Mouse (Mus musculus): Measurements from ENCODE around the gene Ephb3. TPM values are rescaled to one million over a fixed set of nuclear protein-coding genes. Genes with fewer than 3 reads are reported as not detected.
"Not testable (repeated sequence)": the region's sequence is repeated elsewhere in the genome, so short reads cannot be mapped to it uniquely, and the experiment has no call there.

The Ephb3 gene
- total RNA-seq (2022), result 1 to 10 TPM; 1.3 to 2.3 (median 1.7) TPM

DNA sequence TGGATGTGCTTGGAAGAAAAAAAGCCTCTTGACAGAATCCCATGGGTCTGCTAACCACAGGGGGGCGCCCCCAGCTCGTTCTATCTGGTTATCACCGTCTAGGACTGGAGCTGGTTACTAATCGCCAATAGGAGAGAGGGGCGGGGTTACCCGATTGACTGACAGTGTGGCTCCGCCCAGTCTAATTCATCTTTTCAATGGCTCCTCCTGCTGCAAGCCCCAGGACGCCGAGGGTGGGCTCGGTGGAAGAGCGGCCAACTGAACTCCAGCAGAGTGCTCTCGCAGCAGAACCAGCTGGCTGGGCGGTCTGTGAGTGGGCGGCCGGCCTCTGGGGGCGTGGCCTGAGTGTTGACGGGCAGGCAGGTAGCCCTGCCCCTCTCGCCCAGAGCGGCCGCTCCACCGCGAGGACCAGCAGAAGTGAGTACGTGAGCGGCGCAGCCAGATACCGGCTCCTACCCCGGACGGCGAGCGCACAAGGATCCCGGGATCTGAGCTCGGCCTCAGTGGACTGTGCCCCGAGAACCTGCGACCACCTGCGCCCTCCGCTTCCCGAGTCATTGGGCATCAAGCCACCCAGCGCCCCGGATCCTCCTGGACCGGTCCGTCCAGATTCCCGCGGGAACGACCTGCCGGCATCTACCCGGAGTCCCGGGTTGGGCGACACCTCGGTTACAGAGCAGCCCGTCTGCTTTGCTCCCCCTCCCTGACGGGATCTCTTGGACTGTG is at the start of gene Ephb3:
TSS of gene Ephb3 (plus strand) at position 389 of the 726 bp plus-strand sequence.
- DNase-seq, result peak; percentile 95

DNA sequence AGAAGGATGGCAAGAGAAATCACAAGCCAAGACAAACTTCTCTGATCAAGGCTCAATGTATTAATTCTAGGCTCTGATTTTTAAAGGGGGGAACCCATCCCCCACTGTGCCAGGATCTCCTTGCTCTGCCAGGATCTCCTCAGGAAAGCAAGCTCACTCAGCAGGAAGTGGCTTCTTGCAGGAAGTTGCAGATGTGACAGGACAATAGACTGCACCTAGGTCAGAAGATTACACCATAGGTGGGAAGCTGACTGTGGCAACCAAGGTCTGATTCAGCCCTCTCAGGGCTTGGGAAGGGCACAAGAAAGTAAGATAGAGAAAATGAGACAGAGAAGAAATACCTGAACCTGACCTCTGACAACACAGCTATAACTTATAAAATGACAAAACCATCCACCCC is 48.3 kb upstream of the Ephb3 start:
- not testable (repeated sequence) for DNase-seq

DNA sequence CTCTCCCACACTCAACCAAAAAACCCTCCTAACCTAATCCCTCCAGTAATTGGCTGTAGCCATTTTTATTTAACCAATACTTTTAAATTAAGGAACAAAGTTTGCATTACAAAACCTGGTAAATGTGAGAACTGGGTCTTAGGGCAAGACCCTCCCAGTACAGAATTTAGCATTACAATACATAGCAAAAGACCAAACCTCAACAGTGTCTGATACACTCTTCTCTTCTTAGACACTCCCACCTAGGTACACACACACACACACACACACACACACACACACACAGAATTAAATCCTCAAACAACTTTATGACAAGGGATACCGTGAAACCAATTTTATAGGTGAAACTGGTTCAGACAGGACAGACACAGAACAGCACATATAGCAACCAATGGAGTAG is 45.3 kb upstream of the Ephb3 start:
- DNase-seq, result not testable (repeated sequence)

DNA sequence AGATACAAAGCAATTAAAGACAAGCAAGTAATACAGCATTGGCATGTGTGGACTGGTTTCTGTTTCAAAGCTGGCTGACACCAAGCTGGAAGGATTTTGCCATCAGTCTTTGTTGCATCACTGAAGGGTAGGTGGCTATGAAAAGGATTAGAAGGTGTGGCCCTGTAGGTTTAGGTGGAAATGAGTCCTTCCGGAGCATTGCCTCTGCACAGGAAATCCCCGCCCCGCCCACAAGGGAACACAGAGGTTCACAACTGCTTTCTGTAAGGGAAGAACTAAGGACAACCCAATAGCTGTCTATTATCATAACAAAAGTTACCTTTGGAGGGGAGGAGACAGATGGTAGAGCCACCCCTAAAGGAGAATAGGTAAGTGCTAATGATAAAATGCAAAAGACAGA is 41.1 kb upstream of the Ephb3 start:
- not testable (repeated sequence) for DNase-seq

DNA sequence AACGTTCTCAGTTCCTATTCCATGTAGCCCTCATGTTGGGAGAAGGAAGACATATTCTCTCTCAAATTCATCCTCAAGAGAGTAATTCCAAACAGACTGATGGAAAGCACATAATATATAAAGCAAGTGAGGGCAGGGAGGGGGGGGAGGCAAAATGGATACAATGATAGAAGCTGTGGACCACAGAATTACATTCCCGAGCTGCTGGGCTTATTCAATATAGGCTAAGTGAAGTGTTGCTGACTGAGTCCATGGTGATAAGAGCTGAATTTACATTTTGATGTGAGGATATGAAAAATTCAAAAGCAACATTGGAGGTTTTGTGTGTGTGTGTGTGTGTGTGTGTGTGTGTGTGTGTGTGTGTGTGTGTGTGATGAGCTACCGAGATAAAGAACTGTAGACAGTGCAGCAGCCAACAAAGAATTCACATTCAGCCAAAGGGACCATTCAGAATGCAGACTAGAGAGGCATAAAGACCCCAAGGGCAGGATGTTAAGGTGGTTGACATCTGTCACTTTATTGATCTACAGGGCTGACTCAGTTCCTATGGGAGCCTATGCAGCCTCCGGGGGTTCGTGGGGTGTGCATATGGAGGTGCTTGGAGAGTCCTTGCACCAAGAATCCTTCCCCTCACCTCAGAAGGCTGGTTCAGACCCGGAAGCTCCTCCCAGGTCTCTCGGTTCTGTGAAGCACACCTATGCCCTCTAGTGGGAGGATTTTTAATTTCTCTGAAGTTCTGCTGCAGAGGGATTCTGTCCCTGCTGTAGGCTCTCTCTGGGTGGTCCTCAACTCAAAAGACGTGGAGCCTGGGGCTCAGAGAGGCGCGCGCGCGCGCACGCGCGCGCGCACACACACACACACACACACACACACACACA is 39.0 kb upstream of the Ephb3 start:
- not testable (repeated sequence) for DNase-seq

DNA sequence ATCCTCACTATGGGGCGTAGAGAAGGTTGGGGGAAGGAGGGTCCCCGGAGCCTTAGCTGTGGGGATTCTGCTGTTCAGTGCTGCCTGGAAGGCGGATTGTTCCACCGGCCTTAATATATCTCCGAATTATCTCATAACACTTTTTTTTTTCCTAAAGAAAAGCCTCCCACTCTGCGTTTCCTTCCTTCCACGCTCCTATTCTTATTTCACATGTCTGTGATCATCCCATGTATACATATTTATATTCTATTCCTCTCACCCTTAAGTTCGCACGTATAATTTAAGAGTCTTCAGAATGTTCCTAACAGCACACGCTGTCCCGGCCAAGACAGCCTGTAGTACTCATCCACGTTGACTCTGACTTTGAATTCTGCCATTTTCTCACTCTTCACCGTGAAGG is 35.8 kb upstream of the Ephb3 start:
- DNase-seq, result no peak

DNA sequence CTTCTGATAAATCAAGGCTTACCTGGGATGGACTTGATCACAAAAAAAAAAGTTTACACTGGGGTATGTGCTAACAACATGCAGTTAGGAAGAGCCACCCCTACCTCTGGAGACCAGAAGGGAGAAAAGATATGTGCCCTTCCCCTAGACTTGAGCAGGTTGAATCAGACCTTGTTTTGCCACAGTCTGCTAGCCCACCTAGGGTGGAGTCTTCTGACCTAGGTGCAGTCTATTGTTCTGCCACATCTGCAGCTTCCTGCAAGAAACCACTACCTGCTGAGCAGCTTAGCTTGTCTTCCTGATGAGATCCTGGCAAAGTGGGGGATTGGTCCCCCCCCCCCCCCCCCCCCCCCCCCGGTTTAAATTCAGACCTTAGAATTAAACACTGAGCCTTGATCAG is 29.3 kb upstream of the Ephb3 start:
- DNase-seq, result no peak

DNA sequence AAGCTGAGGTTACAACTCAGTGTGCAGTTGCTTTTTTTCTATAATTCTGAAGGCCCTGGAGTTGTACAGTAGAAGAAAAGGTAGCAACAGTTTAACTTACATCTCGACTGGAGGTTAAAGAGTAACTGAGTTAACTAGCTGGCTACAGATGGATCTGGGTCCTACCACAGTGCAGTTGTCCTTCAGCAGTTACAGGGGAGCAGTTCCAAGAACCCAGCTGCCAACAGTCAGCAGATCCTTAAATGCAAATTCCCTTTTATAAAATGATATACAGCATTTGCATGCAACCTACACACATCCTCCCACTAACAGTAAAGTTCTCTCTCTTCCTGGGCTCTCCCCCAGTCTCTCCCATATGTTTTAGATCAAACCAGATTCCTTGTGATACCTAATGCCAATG is 22.4 kb upstream of the Ephb3 start:
- DNase-seq, result no peak

DNA sequence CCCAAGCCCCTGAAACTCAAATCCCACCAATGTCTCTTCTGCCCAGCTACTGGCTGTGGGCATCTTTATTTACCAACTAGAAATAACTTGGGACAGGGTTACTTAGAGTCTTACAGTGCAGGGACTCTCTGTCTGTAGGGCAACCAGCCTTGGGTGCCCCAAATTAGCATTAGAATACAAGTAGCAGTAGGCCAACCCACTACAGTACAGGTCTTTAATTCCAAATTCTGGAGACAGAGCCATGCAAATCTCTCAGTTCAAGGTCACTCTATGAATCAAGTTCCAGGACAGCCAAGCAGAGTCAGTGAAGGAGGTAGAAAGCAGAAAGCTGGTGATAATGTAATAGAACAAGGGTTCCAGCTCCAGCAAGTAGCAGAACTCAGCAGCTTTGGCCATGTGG is 19.9 kb upstream of the Ephb3 start:
- DNase-seq, result no peak

DNA sequence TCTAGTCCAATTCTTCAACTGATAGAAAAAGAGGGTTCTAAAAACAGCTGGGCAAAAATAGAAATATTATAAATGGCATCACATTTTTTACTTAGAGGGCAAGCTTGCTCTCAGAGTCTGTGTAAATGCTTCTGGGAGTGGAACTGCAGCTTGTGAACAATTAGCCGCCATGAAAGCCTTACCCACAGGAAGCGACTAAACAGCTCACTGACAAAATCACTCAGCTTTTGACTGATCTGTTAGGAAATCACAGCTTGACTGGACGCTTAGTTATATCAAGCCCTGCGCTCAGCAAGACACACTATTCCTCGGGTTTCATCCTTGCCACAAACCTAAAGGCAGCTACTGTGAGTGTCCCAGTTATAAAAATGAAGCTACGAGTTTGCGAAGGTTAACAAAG is 17.0 kb upstream of the Ephb3 start:
- no peak for DNase-seq

DNA sequence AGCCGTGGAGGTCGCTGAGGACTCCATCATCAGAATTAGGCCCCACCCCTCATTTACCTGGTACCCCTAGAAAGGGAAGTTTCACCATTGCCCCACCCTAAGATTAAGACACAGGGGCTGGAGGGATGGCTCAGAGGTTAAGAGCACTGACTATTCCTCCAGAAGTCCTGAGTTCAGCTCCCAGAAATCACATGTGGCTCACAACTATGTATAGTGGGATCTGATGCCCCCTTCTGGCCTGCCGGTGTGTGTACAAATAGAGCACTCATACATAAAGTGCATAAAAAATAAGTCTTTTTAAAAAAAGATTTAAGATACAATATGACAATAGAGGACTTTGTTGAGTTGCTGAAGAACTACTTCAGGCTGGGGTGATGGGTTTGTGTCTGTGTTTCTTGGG is 16.2 kb upstream of the Ephb3 start:
- DNase-seq, result no peak

DNA sequence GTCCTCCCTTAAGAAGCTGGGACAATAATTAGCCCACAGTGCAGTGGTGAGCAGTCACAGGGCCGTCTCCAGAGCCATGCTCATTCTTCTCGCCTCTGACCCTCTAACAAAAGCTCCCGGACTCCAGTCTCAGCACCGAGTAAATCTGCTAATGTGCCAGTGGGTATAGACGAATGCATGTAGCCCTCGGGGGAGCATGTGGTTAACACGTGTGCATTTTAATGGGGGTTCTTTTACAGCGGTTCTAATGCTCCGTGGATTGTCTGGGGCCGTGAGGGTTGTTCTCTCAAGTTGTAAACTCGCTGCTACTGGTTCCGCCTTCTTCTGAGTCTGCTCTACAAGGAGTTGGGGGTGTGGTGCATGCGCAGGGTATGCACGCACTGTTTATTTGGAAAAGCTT is 13.0 kb upstream of the Ephb3 start:
- no peak for DNase-seq

DNA sequence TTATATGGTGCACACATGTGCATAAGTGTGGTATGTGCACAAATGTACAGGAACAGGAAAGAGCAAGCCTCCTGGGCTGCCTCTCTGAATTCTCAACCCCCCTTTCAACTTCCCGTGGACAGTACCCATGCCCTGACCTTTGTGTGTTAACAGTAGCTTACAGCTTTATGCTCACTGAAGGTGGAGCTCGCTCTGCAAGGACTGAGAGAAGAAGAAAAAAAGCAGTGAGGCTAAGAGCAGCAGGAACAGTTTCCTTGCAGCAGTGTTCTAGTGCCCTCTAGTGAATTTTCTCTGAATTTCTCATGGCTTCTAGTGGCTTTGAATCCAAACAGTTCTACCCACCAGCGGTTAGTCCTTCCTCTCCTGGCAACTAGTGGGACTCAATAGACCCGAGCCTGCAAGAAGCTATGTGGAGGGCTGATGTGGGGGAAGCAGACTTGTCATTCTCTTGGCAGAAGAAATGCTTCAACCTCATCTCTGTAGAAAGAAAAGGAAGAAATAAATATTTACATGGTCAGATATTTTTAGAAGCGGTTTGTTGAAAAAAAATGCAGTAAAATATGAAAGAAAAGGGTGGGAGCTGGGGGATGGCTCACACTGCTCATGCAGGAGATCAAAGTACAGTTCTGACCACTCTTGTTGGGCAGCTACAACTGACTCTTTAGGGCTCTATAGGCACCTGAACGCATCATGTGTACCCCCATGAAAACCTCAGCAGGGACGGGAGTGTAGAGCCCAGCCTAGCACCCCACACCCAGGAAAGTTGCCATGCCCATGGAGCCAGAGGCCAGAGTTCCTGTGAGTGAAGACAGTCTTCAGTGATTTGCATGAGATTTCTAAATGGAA is 11.8 kb upstream of the Ephb3 start:
- no peak for DNase-seq

DNA sequence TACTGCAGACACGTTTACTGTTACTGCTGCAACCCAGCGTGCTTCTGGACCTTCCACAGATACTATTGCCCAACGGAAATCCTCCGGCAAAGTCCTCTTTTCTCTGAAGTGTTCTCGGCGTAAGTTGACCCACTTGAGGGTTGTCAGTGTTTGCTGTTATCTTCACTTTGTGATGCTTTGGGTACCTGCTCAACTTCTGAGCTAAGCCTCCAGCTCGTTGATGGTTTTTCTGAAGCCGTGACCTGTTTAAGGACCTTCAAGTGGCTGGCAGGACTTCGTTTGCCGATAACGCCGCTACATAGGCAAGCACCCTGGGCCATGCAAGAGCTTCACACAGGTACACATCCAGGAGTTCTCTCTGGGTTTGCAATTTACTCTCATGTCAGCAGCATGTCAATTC is 10.4 kb upstream of the Ephb3 start:
- no peak for DNase-seq

DNA sequence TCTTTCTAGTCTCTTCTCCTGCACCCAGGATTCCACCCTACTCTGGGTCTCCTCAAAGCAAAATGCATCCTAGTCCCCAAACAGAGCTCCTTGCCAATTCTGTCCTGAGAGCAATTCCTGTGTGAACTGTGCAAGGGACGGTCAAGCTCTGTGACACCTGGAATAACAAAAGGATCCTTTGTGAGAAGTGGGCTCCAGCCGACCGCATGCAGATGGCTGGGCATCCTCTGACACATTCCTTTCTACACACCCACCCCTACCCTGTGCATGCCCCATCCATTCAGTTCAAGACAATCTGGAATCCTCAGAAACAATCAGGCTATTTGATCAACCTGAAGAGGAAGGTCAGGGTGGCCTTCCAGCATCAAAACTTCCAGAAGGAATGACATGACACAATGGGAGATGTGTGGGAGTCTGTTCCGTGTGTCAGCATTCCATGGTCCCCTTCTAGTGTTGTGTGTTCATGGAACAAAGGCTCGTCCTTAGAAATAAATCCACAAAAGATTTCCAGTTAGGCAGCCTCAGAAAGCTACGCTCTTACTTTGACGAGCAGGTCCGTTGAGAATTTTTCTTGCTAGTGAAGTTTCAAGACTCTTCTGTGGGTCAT is 9.2 kb upstream of the Ephb3 start:
- DNase-seq, result no peak

DNA sequence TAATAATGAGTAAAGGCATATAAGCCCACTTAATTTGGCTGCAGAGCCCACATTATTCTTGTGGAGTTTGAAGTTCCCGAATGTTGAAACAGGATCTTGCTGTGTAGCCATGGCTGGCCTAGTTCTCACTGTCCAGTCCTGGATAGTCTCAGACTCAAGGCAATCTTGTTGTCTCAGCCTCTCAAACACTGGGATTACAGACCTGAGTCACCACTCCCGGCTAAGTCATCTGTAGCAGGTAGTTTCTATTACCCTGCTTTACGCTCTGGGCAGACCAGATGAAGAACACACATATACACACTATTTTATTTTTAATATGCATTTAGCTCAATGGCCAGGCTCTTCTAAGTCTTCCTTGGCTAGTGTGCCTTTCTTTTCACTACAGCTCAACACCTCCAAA is 8.0 kb upstream of the Ephb3 start:
- no peak for DNase-seq

DNA sequence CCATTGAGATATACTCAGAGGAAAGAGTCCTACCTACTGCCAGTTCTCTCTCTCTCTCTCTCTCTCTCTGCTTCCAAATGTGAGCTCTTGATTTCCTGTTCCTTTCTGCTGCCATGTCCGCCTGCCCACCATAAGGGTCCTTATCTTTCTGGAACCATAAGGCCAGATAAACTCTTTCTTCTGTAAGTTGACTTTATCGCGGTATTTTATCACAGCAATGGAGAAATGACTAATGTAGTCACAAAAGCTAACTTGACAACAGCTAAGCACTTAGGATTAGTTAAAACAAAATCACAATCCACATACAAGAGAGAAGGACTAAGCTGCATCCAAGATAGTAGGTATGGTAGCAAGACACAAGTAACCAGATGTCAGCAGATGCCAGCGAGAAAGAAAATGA is 7.0 kb upstream of the Ephb3 start:
- no peak for DNase-seq

DNA sequence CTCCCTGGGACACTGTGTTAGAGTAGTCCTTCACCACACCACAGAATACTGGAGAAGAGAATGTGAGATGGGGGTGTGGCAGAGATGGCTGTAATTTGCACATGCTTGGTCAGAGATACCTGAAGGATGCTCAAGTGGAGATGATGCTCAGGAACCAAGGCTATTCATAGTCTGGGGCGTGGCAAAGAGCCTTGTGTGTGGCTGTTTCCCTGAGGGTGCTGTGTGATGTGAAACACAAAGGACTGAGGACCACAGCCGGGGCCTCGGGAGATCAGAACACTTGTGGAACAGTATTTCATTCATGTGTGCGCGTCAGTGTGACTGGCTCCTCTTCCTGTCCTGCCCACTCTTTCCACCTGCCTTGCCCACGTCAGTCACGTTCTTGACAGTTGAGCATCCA is 6.5 kb upstream of the Ephb3 start:
- no peak for DNase-seq

DNA sequence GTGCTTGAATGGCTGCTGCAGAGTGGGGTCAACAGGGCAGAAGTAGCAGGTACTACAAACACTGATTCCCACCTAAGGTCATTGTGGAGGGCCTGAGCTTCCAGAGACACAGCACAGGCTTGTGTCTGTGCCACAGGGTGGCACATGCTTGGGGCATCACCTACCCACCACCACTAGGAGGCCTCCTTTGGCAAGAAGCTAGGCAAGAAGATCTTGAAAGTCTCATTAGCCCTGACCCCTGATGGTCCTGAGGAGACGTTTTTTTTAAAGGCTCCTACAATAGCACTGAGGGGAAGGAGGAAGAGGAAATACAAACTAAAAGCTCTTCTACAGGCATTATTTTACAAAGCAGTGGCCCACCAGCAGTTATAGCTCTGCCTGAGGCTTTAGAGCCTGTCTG is 6.0 kb upstream of the Ephb3 start:
- DNase-seq, result no peak

DNA sequence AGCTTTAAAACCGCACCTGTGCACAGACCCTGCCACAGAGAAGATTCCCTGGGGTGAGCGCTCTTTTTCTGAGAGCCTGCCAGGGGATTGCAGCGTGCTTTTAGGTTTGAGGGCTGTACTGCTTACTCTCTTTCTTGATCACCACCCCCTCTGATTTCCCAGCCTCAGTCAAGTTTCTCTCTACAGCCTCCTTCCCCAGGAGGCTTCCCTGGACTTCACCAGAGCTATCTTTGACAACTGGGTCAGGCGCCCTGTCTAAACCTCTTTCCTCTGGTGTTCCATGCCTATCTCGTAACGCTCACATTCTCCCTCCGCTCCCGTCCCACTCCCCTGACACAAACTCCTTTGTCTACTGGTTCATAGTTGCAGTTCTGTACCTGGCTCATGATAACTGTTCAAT is 5.1 kb upstream of the Ephb3 start:
- no peak for DNase-seq

DNA sequence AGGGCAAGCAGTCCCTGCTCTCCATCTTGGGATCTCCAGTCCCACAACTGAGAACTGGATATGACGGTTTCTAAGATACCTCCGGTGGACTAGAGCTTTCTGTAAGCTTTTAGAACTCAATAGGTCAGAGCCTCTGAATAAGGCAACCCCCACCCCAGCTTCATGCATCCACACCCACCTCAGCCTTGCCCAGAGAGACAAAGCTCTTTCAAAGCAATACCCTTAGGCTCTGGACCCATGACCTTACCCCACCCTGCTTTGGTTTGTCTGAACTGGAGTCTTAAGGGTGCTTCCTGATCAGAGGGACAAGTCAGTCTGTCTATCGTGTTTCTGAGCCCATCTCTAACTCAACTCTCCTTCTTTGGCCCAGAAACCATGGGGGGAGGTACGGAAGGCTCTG is 1.8 kb upstream of the Ephb3 start:
- no peak for DNase-seq

DNA sequence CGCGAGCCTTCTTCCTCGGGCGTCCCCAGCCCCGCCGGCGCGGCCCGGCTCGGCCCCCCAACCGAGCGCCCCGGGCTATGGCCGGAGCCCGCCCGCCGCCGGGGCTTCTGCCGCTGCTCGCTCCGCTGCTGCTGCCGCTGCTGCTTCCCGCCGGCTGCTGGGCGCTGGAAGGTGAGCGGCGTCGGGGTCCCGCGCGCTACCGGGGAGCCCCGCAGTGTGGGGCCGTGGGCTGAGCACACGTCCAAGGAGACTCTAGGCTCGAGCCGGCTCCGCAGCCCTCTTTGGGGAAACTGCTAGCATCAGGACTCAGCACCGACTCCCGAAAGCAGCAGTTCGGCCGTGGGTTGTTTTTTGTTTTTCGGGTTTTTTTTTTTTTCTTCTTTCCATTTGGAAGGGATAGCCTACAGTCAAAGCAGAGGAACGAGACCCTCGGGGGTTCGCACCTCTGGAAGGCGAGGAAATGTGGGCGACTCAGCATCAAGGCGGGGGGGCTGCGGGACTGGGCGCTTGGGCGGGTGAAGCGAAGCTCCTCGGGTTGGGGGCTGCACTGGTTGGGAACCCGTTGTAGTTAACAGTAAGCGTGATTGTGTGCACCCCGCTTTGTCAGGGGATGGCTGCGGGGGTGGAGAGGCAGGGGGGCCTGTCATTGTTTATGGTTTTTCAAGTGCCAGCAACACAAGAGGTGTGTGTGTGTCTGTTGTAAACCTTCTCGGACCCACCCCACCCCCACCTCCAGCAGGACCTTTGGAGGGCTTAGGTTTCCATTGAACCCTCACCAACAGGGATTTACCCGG is 735 bp downstream of the Ephb3 start:
- DNase-seq, result no peak

Measured in adrenal gland, adult 8-10 months (tissue).